Mouse (Mus musculus) olfactory bulb, adult 2 months (tissue): ENCODE results near the gene 6430548M08Rik.

Experiments used
- CTCF ChIP-seq: fragments of 200-500 bp; IDR thresholded peaks from 2 replicates; pipeline ENCODE4 v1.5.1; 2012; ENCODE audit warnings: low read depth, mild to moderate bottlenecking, low read length, moderate library complexity; ENCODE audit not compliant: insufficient read depth
- POLR2A ChIP-seq: fragments of 200-500 bp; IDR thresholded peaks from 2 replicates; pipeline ENCODE4 v1.6.1; 2012; ENCODE audit warnings: mild to moderate bottlenecking, low read depth, low read length, moderate library complexity; ENCODE audit not compliant: insufficient read depth

- TF ChIP-seq POLR2A (no peak), CTCF (no peak)
Measured at GRCm38 (mm10) chr8:120180445-120180970, 66.6 kb downstream of the 6430548M08Rik start.
